Mouse (Mus musculus) midbrain, postnatal 0 days (tissue): ENCODE results near the gene Nxpe4. TPM values are rescaled to one million over a fixed set of nuclear protein-coding genes. Genes with fewer than 3 reads are reported as not detected.

Experiments used
- ATAC-seq: fragments of 200-750 bp; cut with Nextera tagmentation; 2 replicates; pipeline ENCODE4 v1.8.0; 2017; ENCODE audit warnings: moderate number of reproducible peaks, mild to moderate bottlenecking, moderate TSS enrichment, moderate library complexity; ENCODE audit not compliant: low FRiP score
- DNase-seq: peaks from one replicate; pipeline ENCODE4 v3.0.0-alpha.2; 2015; ENCODE audit warnings: low spot score
- H3K27ac ChIP-seq: fragments of 300-500 bp; sonication (generic); 2 replicates; pipeline ENCODE4 v1.5.1; 2014; ENCODE audit warnings: low read depth, mild to moderate bottlenecking, low read length, mixed read lengths
- H3K27me3 ChIP-seq: fragments of 300-500 bp; sonication (generic); 2 replicates; pipeline ENCODE4 v1.6.1; 2014; ENCODE audit warnings: low read length, control low read depth, mixed read lengths; ENCODE audit not compliant: insufficient read depth
- H3K36me3 ChIP-seq: fragments of 300-500 bp; sonication (generic); 2 replicates; pipeline ENCODE4 v1.6.1; 2014; ENCODE audit warnings: low read length, control low read depth, mixed read lengths; ENCODE audit not compliant: insufficient read depth
- H3K4me1 ChIP-seq: fragments of 300-500 bp; sonication (generic); 2 replicates; pipeline ENCODE4 v1.6.1; 2014; ENCODE audit warnings: mild to moderate bottlenecking, control low read depth, antibody characterized with exemption, low read length, mixed read lengths; ENCODE audit not compliant: insufficient read depth
- H3K4me2 ChIP-seq: fragments of 300-500 bp; sonication (generic); 2 replicates; pipeline ENCODE4 v1.6.1; 2014; ENCODE audit warnings: low read depth, mild to moderate bottlenecking, low read length, mixed read lengths; ENCODE audit not compliant: poor library complexity, severe bottlenecking
- H3K4me3 ChIP-seq: fragments of 300-500 bp; sonication (generic); 2 replicates; pipeline ENCODE4 v1.5.1; 2014; ENCODE audit warnings: low read depth, mild to moderate bottlenecking, low read length, moderate library complexity
- H3K9ac ChIP-seq: fragments of 300-500 bp; sonication (generic); replicated peaks from 2 replicates; pipeline ENCODE4 v1.6.1; 2014; ENCODE audit warnings: mild to moderate bottlenecking, low read length, moderate library complexity, mixed read lengths; ENCODE audit not compliant: poor library complexity, severe bottlenecking
- H3K9me3 ChIP-seq: fragments of 300-500 bp; sonication (generic); 2 replicates; pipeline ENCODE4 v1.6.1; 2016; ENCODE audit warnings: low read length, control low read depth
- CTCF ChIP-seq: IDR thresholded peaks from 2 replicates; pipeline ENCODE4 v1.5.1; 2016; ENCODE audit warnings: antibody characterized with exemption, mild to moderate bottlenecking
- WGBS: fragments of 180-500 bp; shearing (Covaris S2); extraction: QIAGEN DNeasy Blood & Tissue Kit; methylation state at CpG from one replicate; pipeline ENCODE4 v1.1.7; 2014; 5-methylcytosine and 5-hydroxymethylcytosine counted together
- polyA plus RNA-seq: library from polyadenylated mRNA; unstranded; fragments of >200 nt; fragmentation: Nextera tagmentation; extraction: Ambion mirVana; gene quantifications from 2 replicates; pipeline ENCODE4 v1.2.1, GENCODE M21; 2015
- total RNA-seq: library from RNA; depleted of rRNA; stranded (reverse); fragments of >200 nt; gene quantifications from 2 replicates; pipeline ENCODE4 v1.2.3, GENCODE M21; 2014; rRNA removed

Gene Nxpe4
- total and polyA plus RNA-seq, 2 experiments from 2014 or later, result 7.7 to 13.5 TPM

GRCm38 (mm10) chr9:48447783-48448209 is 286.0 kb downstream of the Nxpe4 start:
- Histone ChIP-seq H3K9ac (no peak overlapping the region), H3K36me3 (no peaks in the 10 kb centered on the region), H3K4me3 (no peak overlapping the region), H3K4me1 (no peaks in the 10 kb centered on the region), H3K27me3 (no peaks in the 10 kb centered on the region), H3K27ac (no peak overlapping the region), H3K4me2 (no peak overlapping the region), H3K9me3 (no peaks in the 10 kb centered on the region)
- peak; percentile 56 for TF ChIP-seq CTCF
- ATAC-seq (no peak), DNase-seq (peak; percentile 24)
- 44% methylated on average over 5 of the region's 5 CpGs for WGBS

Other genes with a start within 250 kb of the Nxpe4 start
- 0.28 and 0.66 TPM in 2 replicates for gene Nxpe2, start 191.4 kb downstream of the Nxpe4 start, total RNA-seq
- gene Nxpe2, start 191.4 kb downstream of the Nxpe4 start, polyA plus RNA-seq, result 0.26 and 0.36 TPM in 2 replicates